Mouse (Mus musculus) lung, adult 2 months (tissue): Measurements from ENCODE around the gene Xirp2.

Source experiments
- CTCF ChIP-seq: fragments of 200-500 bp; IDR thresholded peaks from 2 replicates; pipeline ENCODE4 v1.5.1; 2011; ENCODE audit warnings: mild to moderate bottlenecking, low read length, control low read depth; ENCODE audit not compliant: insufficient read depth
- POLR2A ChIP-seq: fragments of 200-500 bp; IDR thresholded peaks from 2 replicates; pipeline ENCODE4 v1.6.1; 2011; ENCODE audit warnings: low read depth, mild to moderate bottlenecking, control low read depth, low read length, borderline replicate concordance; ENCODE audit errors: extremely low read depth

DNA sequence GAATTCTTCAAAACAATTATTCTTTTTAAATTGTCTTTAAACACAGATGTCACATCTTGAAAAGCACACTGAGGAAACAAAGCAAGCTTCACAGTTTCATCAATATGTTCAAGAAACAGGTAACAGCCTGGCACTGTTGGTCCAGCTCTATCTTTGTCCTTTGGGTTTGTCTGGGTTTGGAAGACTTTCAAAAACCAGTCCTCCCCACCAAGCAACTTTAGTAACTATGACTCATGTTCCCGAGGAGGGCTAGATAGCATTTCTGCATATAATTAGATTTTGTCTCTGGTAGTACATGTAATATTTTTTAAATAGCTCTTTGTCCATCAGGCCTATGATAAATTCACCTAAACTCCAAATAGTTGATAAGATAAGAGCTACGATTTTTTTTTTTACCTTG lies 59.7 kb downstream of the Xirp2 start:
- TF ChIP-seq CTCF (no peak), POLR2A (no peak)
